Mouse (Mus musculus) bone marrow macrophage, adult 2 months (primary cell): Measurements from ENCODE around the gene Asphd1. TPM values are rescaled to one million over a fixed set of nuclear protein-coding genes. Genes with fewer than 3 reads are reported as not detected.

Experiments
- H3K27ac ChIP-seq: 2 replicates; pipeline ENCODE4 v1.5.1; 2012; ENCODE audit warnings: low read depth, low read length; ENCODE audit not compliant: insufficient read depth
- H3K4me1 ChIP-seq: 2 replicates; pipeline ENCODE4 v1.6.1; 2012; ENCODE audit warnings: low read length; ENCODE audit not compliant: control insufficient read depth, insufficient read depth
- H3K4me3 ChIP-seq: 2 replicates; pipeline ENCODE4 v1.5.1; 2012; ENCODE audit warnings: mild to moderate bottlenecking, low read length, moderate library complexity; ENCODE audit not compliant: insufficient read depth
- CTCF ChIP-seq: IDR thresholded peaks from 2 replicates; pipeline ENCODE4 v1.5.1; 2012; ENCODE audit warnings: low read depth, mild to moderate bottlenecking, low read length, moderate library complexity
- POLR2A ChIP-seq: IDR thresholded peaks from 2 replicates; pipeline ENCODE4 v1.6.1; 2012; ENCODE audit warnings: mild to moderate bottlenecking, low read depth, low read length, borderline replicate concordance
- polyA plus RNA-seq: library from polyadenylated mRNA; stranded (reverse); fragments of >200 nt; gene quantifications from 2 replicates; pipeline ENCODE4 v1.2.4, GENCODE M21; 2012; ENCODE audit not compliant: missing spikeins, insufficient read depth, insufficient read length

Asphd1 gene
- not detected in 2 replicates for polyA plus RNA-seq

- H3K4me3 ChIP-seq = peak within 1 kb of the TSS; percentile 59
- H3K27ac ChIP-seq = no peak within 1 kb of the TSS
- H3K4me1 ChIP-seq = peaks cover 10% of the 10 kb centered on the region
- TF ChIP-seq CTCF (no peak), POLR2A (no peak)
Measured at GRCm38 (mm10) chr7:126949403-126949792, at the start of gene Asphd1. Gene Asphd1, minus strand, starts transcription at chr7:126949582.

DNA sequence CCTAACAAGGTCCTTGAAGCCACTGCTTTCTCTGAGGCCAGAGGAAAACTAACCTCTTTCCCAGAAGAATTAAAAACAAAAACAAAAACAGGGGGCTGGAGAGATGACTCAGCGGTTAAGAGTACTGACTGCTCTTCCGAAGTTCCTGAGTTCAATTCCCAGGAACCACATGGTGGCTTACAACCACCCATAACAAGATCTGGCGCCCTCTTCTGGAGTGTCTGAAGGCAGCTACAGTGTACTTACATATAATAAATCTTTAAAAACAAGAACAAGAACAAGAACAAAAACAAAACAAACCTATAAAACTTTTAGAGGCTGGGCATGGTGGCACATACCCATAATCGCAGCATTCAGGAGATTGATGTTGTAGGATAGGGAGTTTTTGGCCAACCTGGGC is 47.1 kb upstream of the Asphd1 start:
- Histone ChIP-seq H3K4me1 (no peaks in the 10 kb centered on the region), H3K27ac (no peak overlapping the region), H3K4me3 (no peak overlapping the region)
- TF ChIP-seq CTCF = no peak
- TF ChIP-seq POLR2A = no peak

- Histone ChIP-seq H3K27ac (no peak overlapping the region), H3K4me3 (no peak overlapping the region), H3K4me1 (no peaks in the 10 kb centered on the region)
- TF ChIP-seq CTCF (no peak), POLR2A (no peak)
Measured at GRCm38 (mm10) chr7:126988816-126989215, 39.4 kb upstream of the Asphd1 start.

GRCm38 (mm10) chr7:126986319-126986718 is 36.9 kb upstream of the Asphd1 start:
- H3K27ac ChIP-seq = no peak overlapping the region
- H3K4me1 ChIP-seq = no peaks in the 10 kb centered on the region
- TF ChIP-seq CTCF (no peak), POLR2A (no peak)
- H3K4me3 ChIP-seq = no peak overlapping the region

- TF ChIP-seq CTCF = no peak
- TF ChIP-seq POLR2A = no peak
- no peak overlapping the region for H3K4me3 ChIP-seq
- no peaks in the 10 kb centered on the region for H3K4me1 ChIP-seq
- no peak overlapping the region for H3K27ac ChIP-seq
Measured at GRCm38 (mm10) chr7:126984667-126985444, 35.5 kb upstream of the Asphd1 start.

DNA sequence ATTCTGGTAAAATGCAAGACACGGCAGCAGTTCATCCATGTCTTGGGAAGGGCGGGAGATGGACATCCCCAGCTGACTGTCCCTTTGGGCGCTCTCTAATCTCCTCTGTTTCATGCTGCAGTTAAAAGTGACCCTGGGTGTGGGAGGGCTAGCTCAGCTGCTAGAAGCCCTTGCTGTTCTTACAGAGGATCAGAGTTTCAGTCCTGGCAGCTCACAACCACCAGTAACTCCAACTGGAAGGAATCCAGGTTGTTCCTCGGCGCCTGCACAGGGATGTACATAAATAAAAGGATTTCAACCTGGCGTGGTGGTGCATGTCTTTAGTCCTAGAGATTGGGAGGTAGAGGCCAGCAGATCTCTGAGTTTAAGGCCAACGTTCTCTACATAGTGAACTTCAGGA is 33.7 kb upstream of the Asphd1 start:
- no peak for TF ChIP-seq POLR2A
- TF ChIP-seq CTCF = no peak
- H3K4me3 ChIP-seq = no peak overlapping the region
- no peak overlapping the region for H3K27ac ChIP-seq

GRCm38 (mm10) chr7:126982054-126982453 is 32.7 kb upstream of the Asphd1 start:
- no peak overlapping the region for H3K27ac ChIP-seq
- TF ChIP-seq POLR2A = no peak
- no peak for TF ChIP-seq CTCF
- H3K4me3 ChIP-seq = no peak overlapping the region
- H3K4me1 ChIP-seq = no peaks in the 10 kb centered on the region

More for the DNA sequence above, 33.7 kb upstream of the Asphd1 start:
- H3K4me1 ChIP-seq = no peaks in the 10 kb centered on the region

- TF ChIP-seq CTCF (no peak), POLR2A (no peak)
- H3K27ac ChIP-seq = no peak overlapping the region
- no peaks in the 10 kb centered on the region for H3K4me1 ChIP-seq
- H3K4me3 ChIP-seq = no peak overlapping the region
Measured at GRCm38 (mm10) chr7:126981601-126982000, 32.2 kb upstream of the Asphd1 start.

- TF ChIP-seq POLR2A = no peak
- no peak for TF ChIP-seq CTCF
- H3K27ac ChIP-seq = no peak overlapping the region
- H3K4me1 ChIP-seq = peaks cover 10% of the 10 kb centered on the region
- no peak overlapping the region for H3K4me3 ChIP-seq
Measured at GRCm38 (mm10) chr7:126978841-126979240, 29.5 kb upstream of the Asphd1 start.

- H3K4me1 ChIP-seq = peaks cover 10% of the 10 kb centered on the region
- no peak overlapping the region for H3K27ac ChIP-seq
- no peak for TF ChIP-seq CTCF
- no peak for TF ChIP-seq POLR2A
- peak overlapping the region; percentile 76 for H3K4me3 ChIP-seq
Measured at GRCm38 (mm10) chr7:126976878-126977459, 27.6 kb upstream of the Asphd1 start.
